Mouse (Mus musculus): ENCODE data around the gene Thpo.

DNA sequence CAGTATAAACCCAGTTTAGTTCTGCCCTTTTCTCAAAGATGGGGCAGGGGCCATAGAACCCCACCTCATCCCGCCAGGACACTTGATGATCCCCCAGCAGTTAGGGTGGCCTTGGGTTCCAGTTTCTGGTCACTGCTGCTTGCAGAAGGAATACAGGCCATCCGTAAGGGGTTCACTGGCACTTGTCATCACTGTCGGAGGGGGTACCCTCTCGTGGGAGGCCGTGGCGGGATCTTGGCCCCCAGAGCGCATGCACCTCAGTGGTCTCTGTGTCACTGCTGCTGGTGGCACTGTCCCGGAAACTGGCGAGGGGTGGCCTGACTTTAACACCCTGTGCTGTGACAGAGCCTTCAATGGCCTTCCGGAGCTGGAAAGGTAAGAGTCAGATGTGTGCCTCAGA is 31.2 kb downstream of the Thpo start:
- no peak for TF ChIP-seq CTCF (IDR thresholded peaks at IDR 0.05; ENCODE audit: extremely low read depth, insufficient read length, insufficient replicate concordance, low read depth, low read length)
- TF ChIP-seq POLR2A (IDR thresholded peaks at IDR 0.05; ENCODE audit: low read depth, low read length): no peak
